Mouse (Mus musculus): ENCODE data around the gene Nfatc2ip. TPM values are rescaled to one million over a fixed set of nuclear protein-coding genes. Genes with fewer than 3 reads are reported as not detected.

The Nfatc2ip gene
- polyA plus RNA-seq, 2 experiments = 3.1 to 10.2 TPM

DNA sequence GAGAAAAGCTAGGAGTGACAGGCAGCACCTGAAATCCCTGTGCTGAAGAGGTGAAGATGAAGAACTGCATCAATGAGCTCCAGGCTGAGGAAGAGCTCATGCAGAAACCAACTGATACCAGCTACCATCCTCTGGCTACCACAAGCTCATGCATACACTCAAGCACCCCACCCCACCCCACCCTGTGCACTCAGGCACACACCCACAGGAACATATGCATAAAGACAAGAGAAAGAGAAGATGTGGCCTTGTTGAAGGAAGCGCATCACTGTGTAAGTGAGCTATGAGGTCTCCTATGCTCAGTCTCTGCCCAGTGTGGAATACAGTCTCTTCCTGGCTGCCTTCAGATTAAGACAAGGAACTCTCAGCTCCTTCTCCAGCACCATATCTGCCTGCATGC is 8.4 kb downstream of the Nfatc2ip start:
- no peak overlapping the region for H3K4me3 ChIP-seq (replicated peaks; ENCODE audit: low read length)
- no peaks in the 10 kb centered on the region for H3K4me1 ChIP-seq (ENCODE audit: control insufficient read depth, insufficient read depth, low read length)
- DNase-seq (ENCODE audit: low spot score) (no peak), ATAC-seq (ENCODE audit: low FRiP score, low read depth) (no peak)
- H3K4me2 ChIP-seq (replicated peaks; ENCODE audit: low read depth, low read length, severe bottlenecking) = no peak overlapping the region
- WGBS = 94% methylated on average over 1 of the region's 1 CpGs
- no peaks in the 10 kb centered on the region for H3K9me3 ChIP-seq (ENCODE audit: control insufficient read depth, low read length)
- H3K9ac ChIP-seq (ENCODE audit: low read depth, low read length, severe bottlenecking) = no peak overlapping the region
- no peaks in the 10 kb centered on the region for H3K27me3 ChIP-seq (ENCODE audit: control insufficient read depth, insufficient read depth, low read length)
- H3K36me3 ChIP-seq (ENCODE audit: control insufficient read depth, insufficient read depth, low read length) = peaks cover 61% of the 10 kb centered on the region
- H3K27ac ChIP-seq (replicated peaks; ENCODE audit: low read depth, low read length) = no peak overlapping the region
- TF ChIP-seq POLR2A (IDR thresholded peaks at IDR 0.05; ENCODE audit: borderline replicate concordance, extremely low read depth, insufficient read depth, insufficient read length) = no peak

DNA sequence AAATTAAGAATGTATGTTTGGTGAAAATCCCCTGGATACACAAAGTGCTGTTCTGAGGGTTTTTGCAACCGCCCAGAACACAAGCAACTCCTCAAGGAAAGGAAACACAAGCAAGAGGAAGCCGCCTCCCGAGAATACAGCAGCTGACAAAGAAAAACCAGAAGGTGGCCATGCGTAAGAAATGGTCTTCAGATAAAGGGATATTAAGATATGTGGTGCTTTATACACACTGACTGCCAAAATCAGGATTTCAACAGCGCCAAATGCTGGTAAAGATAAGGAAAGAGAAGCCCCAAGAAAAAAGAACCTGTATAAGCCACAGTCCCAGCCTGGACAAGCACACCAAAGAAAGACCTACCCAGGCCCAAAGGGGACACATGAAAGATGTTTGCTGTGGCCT is 13.0 kb downstream of the Nfatc2ip start:
- Histone ChIP-seq H3K4me1 (ENCODE audit: control insufficient read depth, insufficient read depth, low read length) (no peaks in the 10 kb centered on the region), H3K4me3 (replicated peaks; ENCODE audit: low read length) (no peak overlapping the region), H3K27ac (replicated peaks; ENCODE audit: low read depth, low read length) (no peak overlapping the region), H3K36me3 (ENCODE audit: control insufficient read depth, insufficient read depth, low read length) (peaks cover 34% of the 10 kb centered on the region), H3K4me2 (replicated peaks; ENCODE audit: low read depth, low read length, severe bottlenecking) (no peak overlapping the region), H3K9ac (ENCODE audit: low read depth, low read length, severe bottlenecking) (no peak overlapping the region), H3K9me3 (ENCODE audit: control insufficient read depth, low read length) (no peaks in the 10 kb centered on the region), H3K27me3 (ENCODE audit: control insufficient read depth, insufficient read depth, low read length) (no peaks in the 10 kb centered on the region)
- ATAC-seq (ENCODE audit: low FRiP score, low read depth) = no peak
- 92% methylated on average over 5 of the region's 5 CpGs for WGBS
- no peak for TF ChIP-seq POLR2A (IDR thresholded peaks at IDR 0.05; ENCODE audit: borderline replicate concordance, extremely low read depth, insufficient read depth, insufficient read length)
- DNase-seq (ENCODE audit: low spot score) = no peak

DNA sequence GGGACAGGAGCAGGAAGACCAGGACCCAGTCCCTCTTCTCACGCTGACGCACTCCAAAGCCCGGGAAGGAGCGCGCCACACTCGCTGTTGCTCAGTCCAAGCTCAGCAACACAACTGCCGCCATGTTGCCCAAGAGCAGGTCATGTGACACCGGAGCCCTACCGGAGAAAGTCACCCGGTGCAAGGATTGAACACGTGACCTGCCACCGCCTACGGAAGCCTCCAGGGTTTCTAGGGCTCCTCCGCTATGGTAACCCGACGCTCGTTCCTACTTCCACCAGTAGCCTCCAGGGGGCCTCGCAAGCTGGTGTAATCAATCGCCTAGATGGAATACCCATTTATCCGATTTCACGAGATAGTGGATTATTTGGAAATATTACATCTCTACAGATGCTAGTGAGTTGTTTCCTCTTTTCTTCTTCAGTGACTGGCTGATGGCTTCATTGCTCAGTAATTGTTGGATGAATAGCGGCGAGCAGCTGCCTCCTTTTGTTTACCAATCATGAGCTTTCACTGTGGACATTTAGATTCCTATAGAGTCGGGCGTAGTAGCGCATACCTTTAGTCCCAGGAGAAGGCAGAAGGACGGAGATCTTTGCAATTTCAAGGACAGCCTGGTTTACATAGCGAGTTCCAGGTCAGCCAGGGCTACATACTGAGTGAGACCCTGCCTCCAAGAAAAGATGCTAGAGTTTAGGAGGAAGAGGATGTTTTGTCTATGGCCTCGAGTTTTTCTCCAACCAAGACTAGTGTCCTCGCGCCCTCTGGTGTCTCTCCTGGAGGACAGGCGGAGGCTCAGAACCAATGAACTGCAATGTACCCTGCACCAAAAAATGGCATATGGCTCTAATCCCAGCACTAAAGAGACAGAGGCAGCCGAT is 19.0 kb downstream of the Nfatc2ip start, which contains the start of gene Spns1:
Gene Spns1 (minus strand): TSS at position 173 of the 881 bp plus-strand sequence.
- DNase-seq (ENCODE audit: low spot score) = peak; percentile 98
- Histone ChIP-seq H3K27ac (replicated peaks; ENCODE audit: low read depth, low read length) (peak within 1 kb of the TSS; percentile 40; the same call in 1 of the 2 replicates), H3K9ac (ENCODE audit: low read depth, low read length, severe bottlenecking) (peak within 1 kb of the TSS; percentile 81), H3K9me3 (ENCODE audit: control insufficient read depth, low read length) (no peaks in the 10 kb centered on the region), H3K4me1 (ENCODE audit: control insufficient read depth, insufficient read depth, low read length) (peaks cover 7% of the 10 kb centered on the region), H3K27me3 (ENCODE audit: control insufficient read depth, insufficient read depth, low read length) (no peaks in the 10 kb centered on the region), H3K4me3 (replicated peaks; ENCODE audit: low read length) (peak within 1 kb of the TSS; percentile 86), H3K36me3 (ENCODE audit: control insufficient read depth, insufficient read depth, low read length) (peaks cover 20% of the 10 kb centered on the region), H3K4me2 (replicated peaks; ENCODE audit: low read depth, low read length, severe bottlenecking) (peak within 1 kb of the TSS; percentile 96)
- no peak for TF ChIP-seq POLR2A (IDR thresholded peaks at IDR 0.05; ENCODE audit: borderline replicate concordance, extremely low read depth, insufficient read depth, insufficient read length)
- peak; percentile 98 for ATAC-seq (ENCODE audit: low FRiP score, low read depth)
- WGBS = under 1% methylated on average over 33 of the region's 33 CpGs

DNA sequence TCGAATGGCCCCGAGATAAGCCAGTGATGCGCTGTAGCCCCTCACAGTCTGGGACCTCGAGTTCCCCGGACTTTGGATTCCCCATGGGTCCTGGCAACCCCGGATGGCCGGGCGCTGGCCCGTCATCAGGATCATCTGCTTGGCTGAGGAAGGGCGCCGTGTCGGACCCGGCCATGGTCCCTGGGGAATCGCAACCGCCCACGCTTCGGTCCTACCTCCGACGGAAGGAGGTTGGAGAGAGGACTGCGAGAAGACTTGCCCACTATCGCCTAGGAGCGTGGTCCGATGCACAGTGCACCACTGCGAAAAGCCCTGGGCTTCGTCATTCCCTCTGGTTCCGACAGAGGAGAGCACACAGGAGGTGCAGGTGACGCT is 19.6 kb downstream of the Nfatc2ip start:
- Histone ChIP-seq H3K9me3 (ENCODE audit: control insufficient read depth, low read length) (no peaks in the 10 kb centered on the region), H3K36me3 (ENCODE audit: control insufficient read depth, insufficient read depth, low read length) (peaks cover 26% of the 10 kb centered on the region), H3K4me2 (replicated peaks; ENCODE audit: low read depth, low read length, severe bottlenecking) (peak overlapping the region; percentile 96), H3K4me1 (ENCODE audit: control insufficient read depth, insufficient read depth, low read length) (peaks cover 7% of the 10 kb centered on the region), H3K4me3 (replicated peaks; ENCODE audit: low read length) (peak overlapping the region; percentile 86), H3K27ac (replicated peaks; ENCODE audit: low read depth, low read length) (no peak overlapping the region), H3K27me3 (ENCODE audit: control insufficient read depth, insufficient read depth, low read length) (no peaks in the 10 kb centered on the region), H3K9ac (ENCODE audit: low read depth, low read length, severe bottlenecking) (peak overlapping the region; percentile 81)
- no peak for DNase-seq (ENCODE audit: low spot score)
- no peak for TF ChIP-seq POLR2A (IDR thresholded peaks at IDR 0.05; ENCODE audit: borderline replicate concordance, extremely low read depth, insufficient read depth, insufficient read length)
- WGBS = 2% methylated on average over 27 of the region's 27 CpGs
- peak; percentile 31 for ATAC-seq (ENCODE audit: low FRiP score, low read depth)

DNA sequence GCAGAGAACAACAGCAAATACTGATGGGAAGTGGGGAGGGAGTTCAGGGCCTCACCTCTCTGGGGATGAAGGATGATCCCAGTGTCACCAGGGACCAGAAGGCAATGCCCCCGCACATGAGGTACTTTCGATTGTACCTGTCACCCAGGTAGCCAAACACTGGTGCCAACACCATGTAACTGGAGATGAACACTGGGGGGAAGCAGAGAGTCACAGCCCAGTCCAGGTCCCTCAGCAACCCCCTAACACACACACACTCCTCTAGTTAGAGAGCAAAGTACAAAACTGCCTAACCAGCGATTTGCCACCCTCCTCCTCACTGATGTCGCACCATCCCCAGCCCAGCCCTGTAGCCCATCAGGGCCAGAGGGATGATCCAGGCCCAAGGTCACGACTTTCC is 21.5 kb downstream of the Nfatc2ip start:
- WGBS = 73% methylated on average over 5 of the region's 5 CpGs
- ATAC-seq (ENCODE audit: low FRiP score, low read depth) = no peak
- TF ChIP-seq POLR2A (IDR thresholded peaks at IDR 0.05; ENCODE audit: borderline replicate concordance, extremely low read depth, insufficient read depth, insufficient read length) = no peak

More for the DNA sequence above, 21.5 kb downstream of the Nfatc2ip start:
- Histone ChIP-seq H3K9ac (ENCODE audit: low read depth, low read length, severe bottlenecking) (no peak overlapping the region), H3K9me3 (ENCODE audit: control insufficient read depth, low read length) (no peaks in the 10 kb centered on the region), H3K4me2 (replicated peaks; ENCODE audit: low read depth, low read length, severe bottlenecking) (no peak overlapping the region), H3K4me1 (ENCODE audit: control insufficient read depth, insufficient read depth, low read length) (peaks cover 7% of the 10 kb centered on the region), H3K36me3 (ENCODE audit: control insufficient read depth, insufficient read depth, low read length) (peaks cover 45% of the 10 kb centered on the region), H3K4me3 (replicated peaks; ENCODE audit: low read length) (no peak overlapping the region), H3K27ac (replicated peaks; ENCODE audit: low read depth, low read length) (no peak overlapping the region), H3K27me3 (ENCODE audit: control insufficient read depth, insufficient read depth, low read length) (no peaks in the 10 kb centered on the region)
- DNase-seq (ENCODE audit: low spot score) = no peak

Data from limb, embryonic 14.5 days (tissue).